Mouse (Mus musculus) brain, embryonic 14.5 days (tissue): Measurements from ENCODE around the gene Trim11. TPM values are rescaled to one million over a fixed set of nuclear protein-coding genes. Genes with fewer than 3 reads are reported as not detected.

Experiments
- DNase-seq: peaks from one replicate; pipeline ENCODE4 v3.0.0-alpha.2; 2011; ENCODE audit warnings: low read depth
- CTCF ChIP-seq: fragments of 200-500 bp; IDR thresholded peaks from 2 replicates; pipeline ENCODE4 v1.5.1; 2012; ENCODE audit warnings: inconsistent platforms, mild to moderate bottlenecking, moderate library complexity, borderline replicate concordance; ENCODE audit not compliant: insufficient read depth, insufficient read length; ENCODE audit errors: extremely low read depth
- POLR2A ChIP-seq: fragments of 200-500 bp; IDR thresholded peaks from 2 replicates; pipeline ENCODE4 v1.6.1; 2012; ENCODE audit warnings: mild to moderate bottlenecking, inconsistent platforms, borderline replicate concordance; ENCODE audit not compliant: poor library complexity, insufficient read depth, insufficient read length, severe bottlenecking; ENCODE audit errors: extremely low read depth
- polyA plus RNA-seq: library from polyadenylated mRNA; depleted of rRNA; stranded (reverse); fragments of >200 nt; gene quantifications from 2 replicates; pipeline ENCODE4 v1.2.3, GENCODE M21; 2012

The Trim11 gene
- polyA plus RNA-seq, 1 experiment = 25.8 TPM

- TF ChIP-seq CTCF = no peak
- TF ChIP-seq POLR2A = no peak
- DNase-seq = no peak
These were observed 18.6 kb upstream of the Trim11 start for GRCm38 (mm10) chr11:58959186-58959825.

DNA sequence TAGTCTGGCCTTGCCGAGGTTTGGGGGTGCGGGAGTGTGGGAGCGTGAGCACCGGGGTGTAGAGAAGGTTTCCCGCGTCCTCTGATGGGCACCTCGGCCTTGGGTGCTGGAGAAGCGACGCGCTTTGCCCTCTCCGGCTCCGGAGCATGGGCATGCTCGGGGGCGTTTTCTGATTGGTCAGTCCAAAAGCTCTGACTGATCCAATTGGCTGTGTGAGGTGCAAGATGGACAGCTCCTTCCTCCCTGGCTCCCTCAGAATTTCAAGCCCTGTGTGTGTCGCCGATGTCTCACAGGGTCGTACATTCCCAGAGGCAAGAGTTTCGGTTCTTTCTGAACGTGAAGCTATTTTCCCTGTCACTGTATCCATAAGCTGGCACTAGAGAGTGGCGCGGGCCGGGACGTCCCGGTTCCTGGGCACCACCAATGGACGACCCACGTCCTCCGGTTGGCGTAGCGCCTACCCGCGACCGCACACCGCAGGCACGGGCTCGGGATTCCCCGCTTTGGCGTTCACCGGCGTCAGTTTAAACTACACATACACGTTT is 17.9 kb upstream of the Trim11 start:
- peak; percentile 93 for DNase-seq
- TF ChIP-seq CTCF (peak; percentile 31; the same call in 1 of the 2 replicates), POLR2A (no peak)

- no peak for DNase-seq
- TF ChIP-seq CTCF (no peak), POLR2A (no peak)
These were observed 16.3 kb upstream of the Trim11 start for GRCm38 (mm10) chr11:58961364-58962177.

DNA sequence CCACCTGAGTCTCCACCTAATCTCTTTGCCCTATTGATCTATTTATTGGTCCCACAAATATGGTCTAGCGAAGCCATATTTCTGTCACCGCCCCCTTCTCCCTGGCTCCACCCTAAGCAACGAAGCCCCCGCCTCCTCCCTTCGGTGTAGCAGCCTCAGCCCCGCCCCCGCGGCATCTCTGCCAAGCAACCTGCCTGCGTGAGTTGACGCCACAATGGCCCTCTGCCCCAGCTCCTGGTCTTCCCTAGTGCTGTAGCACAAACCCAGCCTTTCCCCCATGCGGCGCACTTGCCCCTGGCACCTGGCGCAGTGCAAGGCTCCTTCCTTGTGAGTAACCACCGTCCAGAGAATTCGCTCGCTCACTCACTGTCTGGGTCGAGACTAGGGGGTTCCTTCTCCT is 14.3 kb upstream of the Trim11 start:
- DNase-seq = peak; percentile 46
- TF ChIP-seq POLR2A = no peak
- no peak for TF ChIP-seq CTCF

DNA sequence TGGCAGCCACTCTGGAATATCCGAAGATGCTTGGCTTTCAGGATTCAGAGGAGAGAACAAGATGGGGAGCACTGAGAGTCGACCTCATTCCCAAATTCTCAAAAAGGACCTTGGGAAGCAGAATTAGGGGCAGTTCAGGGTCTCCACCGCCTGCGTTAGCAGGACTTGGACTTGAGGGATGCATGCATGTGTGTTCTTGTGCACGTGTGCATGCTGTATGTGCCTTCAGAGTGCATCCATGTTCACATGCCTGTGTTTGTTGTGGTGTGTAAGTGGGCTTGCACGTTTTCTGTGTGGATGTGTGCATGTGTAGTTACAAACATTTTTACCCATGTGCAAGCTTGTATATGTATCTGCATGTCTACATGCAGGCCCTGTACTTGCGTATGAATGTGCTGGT is 13.7 kb upstream of the Trim11 start:
- no peak for DNase-seq
- TF ChIP-seq POLR2A (no peak), CTCF (no peak)

- TF ChIP-seq CTCF = no peak
- TF ChIP-seq POLR2A = no peak
- DNase-seq = no peak
These were observed 12.7 kb upstream of the Trim11 start for GRCm38 (mm10) chr11:58965001-58965760.

GRCm38 (mm10) chr11:58967346-58967745 is 10.5 kb upstream of the Trim11 start:
- no peak for DNase-seq
- TF ChIP-seq POLR2A (no peak), CTCF (peak; percentile 22; the same call in 1 of the 2 replicates)

DNA sequence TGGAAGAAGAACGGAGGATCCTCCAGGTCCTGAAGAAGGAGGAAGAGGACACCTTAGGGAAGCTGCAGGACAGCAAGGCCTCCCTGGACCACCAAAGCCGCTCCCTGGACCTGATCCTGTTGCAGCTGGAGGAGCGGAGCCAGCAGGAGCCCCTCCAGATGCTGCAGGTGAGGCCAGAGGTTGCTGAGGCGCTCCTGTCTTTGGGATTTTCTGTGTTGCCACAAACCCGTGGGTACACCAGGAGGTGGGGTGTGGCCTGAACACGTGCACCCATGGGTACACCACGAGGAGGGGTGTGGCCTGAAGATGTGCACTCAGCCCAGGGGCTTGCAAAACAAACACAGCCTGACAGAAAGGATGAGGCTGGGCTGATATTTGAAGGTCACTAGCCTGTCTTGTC is 9.3 kb upstream of the Trim11 start:
- no peak for DNase-seq
- no peak for TF ChIP-seq CTCF
- no peak for TF ChIP-seq POLR2A

DNA sequence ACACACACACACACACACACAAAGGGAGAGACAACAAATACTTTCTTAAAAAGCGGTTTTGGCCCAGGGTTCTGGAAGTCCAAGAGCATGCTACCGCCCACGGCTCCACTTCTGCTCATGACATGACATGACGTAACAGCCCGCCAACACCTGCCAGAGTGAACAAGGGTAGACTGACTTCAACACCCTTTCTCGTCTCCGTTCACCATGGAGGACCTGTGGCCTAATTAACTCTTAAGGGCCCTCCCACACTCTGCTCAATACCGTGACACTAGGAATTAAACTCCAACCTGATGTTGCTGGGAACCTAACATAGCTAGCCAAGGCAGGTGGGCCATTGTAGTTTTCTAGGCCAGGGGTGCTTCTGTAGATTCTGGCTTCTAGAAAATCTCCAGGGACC is 8.9 kb upstream of the Trim11 start:
- no peak for DNase-seq
- TF ChIP-seq CTCF (no peak), POLR2A (no peak)

DNA sequence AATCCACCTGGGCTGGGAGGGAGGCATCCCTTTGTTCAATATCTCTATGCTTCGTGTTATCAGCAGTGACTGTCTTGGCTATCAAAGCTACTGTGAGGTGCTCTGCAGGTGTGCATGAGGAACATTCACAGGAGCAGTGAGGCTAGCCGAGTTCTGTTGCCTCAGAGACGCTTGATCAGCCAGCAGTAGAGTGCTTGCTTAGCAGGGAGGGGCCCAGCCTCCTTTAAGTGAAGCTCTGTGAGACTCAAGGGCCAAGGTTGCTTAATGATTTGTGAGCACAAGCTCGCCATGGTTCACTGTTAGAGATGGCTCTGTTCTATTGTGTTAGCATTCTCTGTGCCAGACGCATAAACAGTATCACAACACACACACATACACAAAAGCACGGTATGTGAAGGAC is 8.2 kb upstream of the Trim11 start:
- DNase-seq = no peak

More for the DNA sequence above, 8.2 kb upstream of the Trim11 start:
- TF ChIP-seq POLR2A = no peak
- no peak for TF ChIP-seq CTCF
